Mouse (Mus musculus) hindbrain, embryonic 13.5 days (tissue): Measurements from ENCODE around the gene Olfr1416. TPM values are rescaled to one million over a fixed set of nuclear protein-coding genes. Genes with fewer than 3 reads are reported as not detected.
"Not testable (repeated sequence)": the region's sequence is repeated elsewhere in the genome, so short reads cannot be mapped to it uniquely, and the experiment has no call there.

Source experiments
- ATAC-seq: fragments of 200-750 bp; cut with Nextera tagmentation; 2 replicates; pipeline ENCODE4 v1.8.0; 2017; ENCODE audit warnings: moderate TSS enrichment; ENCODE audit not compliant: low FRiP score
- H3K27ac ChIP-seq: fragments of 300-500 bp; sonication (generic); 2 replicates; pipeline ENCODE4 v1.5.1; 2015; ENCODE audit warnings: inconsistent platforms, mild to moderate bottlenecking, moderate library complexity
- H3K27me3 ChIP-seq: fragments of 300-500 bp; sonication (generic); 2 replicates; pipeline ENCODE4 v1.6.1; 2015; ENCODE audit warnings: mild to moderate bottlenecking, inconsistent platforms
- H3K36me3 ChIP-seq: fragments of 300-500 bp; sonication (generic); 2 replicates; pipeline ENCODE4 v1.6.1; 2015; ENCODE audit warnings: mild to moderate bottlenecking, inconsistent platforms
- H3K4me1 ChIP-seq: fragments of 300-500 bp; sonication (generic); replicated peaks from 2 replicates; pipeline ENCODE4 v1.6.1; 2015; ENCODE audit warnings: inconsistent platforms
- H3K4me2 ChIP-seq: fragments of 300-500 bp; sonication (generic); 2 replicates; pipeline ENCODE4 v1.6.1; 2015; ENCODE audit warnings: inconsistent platforms, mild to moderate bottlenecking, moderate library complexity
- H3K4me3 ChIP-seq: fragments of 300-500 bp; sonication (generic); 2 replicates; pipeline ENCODE4 v1.5.1; 2015; ENCODE audit warnings: mild to moderate bottlenecking, inconsistent platforms
- H3K9ac ChIP-seq: fragments of 300-500 bp; sonication (generic); 2 replicates; pipeline ENCODE4 v1.6.1; 2015; ENCODE audit warnings: mild to moderate bottlenecking, inconsistent platforms
- H3K9me3 ChIP-seq: fragments of 300-500 bp; sonication (generic); 2 replicates; pipeline ENCODE4 v1.6.1; 2016; ENCODE audit warnings: inconsistent platforms
- WGBS: fragments of 180-500 bp; shearing (Covaris S2); methylation state at CpG from one replicate; pipeline ENCODE4 v1.1.7; 2015; 5-methylcytosine and 5-hydroxymethylcytosine counted together
- polyA plus RNA-seq: library from polyadenylated mRNA; unstranded; fragments of >200 nt; fragmentation: Nextera tagmentation; extraction: Ambion mirVana; gene quantifications from 2 replicates; pipeline ENCODE4 v1.2.1, GENCODE M21; 2015

The Olfr1416 gene
- polyA plus RNA-seq, result not detected in 2 replicates

GRCm38 (mm10) chr1:92485013-92485412 lies at the start of gene Olfr1416:
Gene Olfr1416, minus strand, starts transcription at chr1:92485113.
- no peaks in the 10 kb centered on the region for H3K36me3 ChIP-seq
- H3K27me3 ChIP-seq, result 0 out of 2 replicates have a peak, but pooled peaks cover 3% of the 10 kb centered on the region
- no peak for ATAC-seq
- no peaks in the 10 kb centered on the region for H3K4me1 ChIP-seq
- no peak within 1 kb of the TSS for H3K4me3 ChIP-seq
- no peak within 1 kb of the TSS for H3K9ac ChIP-seq
- no peak within 1 kb of the TSS for H3K4me2 ChIP-seq
- no peak within 1 kb of the TSS for H3K27ac ChIP-seq
- H3K9me3 ChIP-seq, result 0 out of 2 replicates have a peak, but pooled peaks cover 9% of the 10 kb centered on the region

- Histone ChIP-seq H3K9me3 (no peaks in the 10 kb centered on the region), H3K9ac (no peak overlapping the region), H3K4me2 (no peak overlapping the region), H3K4me3 (no peak overlapping the region), H3K27me3 (peaks cover 4% of the 10 kb centered on the region; the same call in 1 of the 2 replicates), H3K4me1 (peaks cover 4% of the 10 kb centered on the region; the same call in 1 of the 2 replicates), H3K36me3 (no peaks in the 10 kb centered on the region), H3K27ac (no peak overlapping the region)
- 91% methylated on average over 3 of the region's 3 CpGs for WGBS
- ATAC-seq, result no peak
Measured at GRCm38 (mm10) chr1:92523764-92524163, 38.9 kb upstream of the Olfr1416 start.

GRCm38 (mm10) chr1:92521376-92521775 lies 36.5 kb upstream of the Olfr1416 start:
- Histone ChIP-seq H3K4me2 (peak overlapping the region; percentile 34), H3K4me1 (peaks cover 4% of the 10 kb centered on the region; the same call in 1 of the 2 replicates), H3K9ac (no peak overlapping the region), H3K9me3 (no peaks in the 10 kb centered on the region), H3K36me3 (no peaks in the 10 kb centered on the region), H3K27me3 (peaks cover 8% of the 10 kb centered on the region), H3K4me3 (no peak overlapping the region), H3K27ac (no peak overlapping the region)
- 19% methylated on average over 10 of the region's 10 CpGs for WGBS
- ATAC-seq, result 0 out of 2 replicates have a peak, but pooled peaks have one; percentile 49

GRCm38 (mm10) chr1:92519046-92519445 lies 34.1 kb upstream of the Olfr1416 start:
- H3K36me3 ChIP-seq, result no peaks in the 10 kb centered on the region
- no peak for ATAC-seq
- no peak overlapping the region for H3K9ac ChIP-seq
- no peak overlapping the region for H3K4me2 ChIP-seq
- peaks cover 8% of the 10 kb centered on the region for H3K27me3 ChIP-seq
- 88% methylated on average over 6 of the region's 6 CpGs for WGBS
- H3K27ac ChIP-seq, result no peak overlapping the region
- H3K4me1 ChIP-seq, result peaks cover 4% of the 10 kb centered on the region; the same call in 1 of the 2 replicates
- H3K9me3 ChIP-seq, result no peaks in the 10 kb centered on the region
- H3K4me3 ChIP-seq, result no peak overlapping the region

- peaks cover 8% of the 10 kb centered on the region for H3K27me3 ChIP-seq
- peaks cover 4% of the 10 kb centered on the region; the same call in 1 of the 2 replicates for H3K4me1 ChIP-seq
- H3K4me2 ChIP-seq, result no peak within 1 kb of the TSS
- H3K36me3 ChIP-seq, result no peaks in the 10 kb centered on the region
- H3K9ac ChIP-seq, result no peak within 1 kb of the TSS
- ATAC-seq, result no peak
- H3K27ac ChIP-seq, result no peak within 1 kb of the TSS
- H3K4me3 ChIP-seq, result no peak within 1 kb of the TSS
- WGBS, result 81% methylated on average over 3 of the region's 3 CpGs
- H3K9me3 ChIP-seq, result no peaks in the 10 kb centered on the region
Measured at GRCm38 (mm10) chr1:92518561-92518960, 33.6 kb upstream of the Olfr1416 start, which contains the start of gene Olfr1414. Gene Olfr1414, minus strand, starts transcription at chr1:92518661.

- peaks cover 8% of the 10 kb centered on the region for H3K27me3 ChIP-seq
- no peaks in the 10 kb centered on the region for H3K36me3 ChIP-seq
- H3K4me3 ChIP-seq, result no peak overlapping the region
- no peaks in the 10 kb centered on the region for H3K9me3 ChIP-seq
- H3K9ac ChIP-seq, result no peak overlapping the region
- ATAC-seq, result no peak
- H3K4me1 ChIP-seq, result no peaks in the 10 kb centered on the region
- H3K4me2 ChIP-seq, result no peak overlapping the region
- H3K27ac ChIP-seq, result no peak overlapping the region
- 87% methylated on average over 11 of the region's 11 CpGs for WGBS
Measured at GRCm38 (mm10) chr1:92515390-92515789, 30.5 kb upstream of the Olfr1416 start.

GRCm38 (mm10) chr1:92511646-92512045 lies 26.7 kb upstream of the Olfr1416 start:
- not testable (repeated sequence) for H3K9me3 ChIP-seq, H3K9ac ChIP-seq, ATAC-seq, H3K4me3 ChIP-seq, H3K36me3 ChIP-seq, H3K27ac ChIP-seq, H3K27me3 ChIP-seq, H3K4me2 ChIP-seq, H3K4me1 ChIP-seq
- WGBS, result 92% methylated on average over 5 of the region's 5 CpGs

GRCm38 (mm10) chr1:92496001-92496400 lies 11.1 kb upstream of the Olfr1416 start, which contains the start of gene Olfr1415:
Gene Olfr1415, minus strand, starts transcription at chr1:92496101.
- H3K4me1 ChIP-seq, result no peaks in the 10 kb centered on the region
- H3K27me3 ChIP-seq, result no peaks in the 10 kb centered on the region
- no peaks in the 10 kb centered on the region for H3K36me3 ChIP-seq
- H3K4me2 ChIP-seq, result no peak within 1 kb of the TSS
- peaks cover 4% of the 10 kb centered on the region; the same call in 1 of the 2 replicates for H3K9me3 ChIP-seq
- WGBS, result 81% methylated on average over 2 of the region's 2 CpGs
- H3K4me3 ChIP-seq, result no peak within 1 kb of the TSS
- H3K27ac ChIP-seq, result no peak within 1 kb of the TSS
- H3K9ac ChIP-seq, result no peak within 1 kb of the TSS
- no peak for ATAC-seq

- peaks cover 18% of the 10 kb centered on the region for H3K4me1 ChIP-seq
- H3K4me2 ChIP-seq, result peak overlapping the region; percentile 90
- peak overlapping the region; percentile 35; the same call in 1 of the 2 replicates for H3K27ac ChIP-seq
- ATAC-seq, result peak; percentile 73; the same call in 1 of the 2 replicates
- WGBS, result 6% methylated on average over 10 of the region's 10 CpGs
- no peaks in the 10 kb centered on the region for H3K9me3 ChIP-seq
- peaks cover 4% of the 10 kb centered on the region; the same call in 1 of the 2 replicates for H3K27me3 ChIP-seq
- peak overlapping the region; percentile 73 for H3K9ac ChIP-seq
- peak overlapping the region; percentile 98 for H3K4me3 ChIP-seq
- peaks cover 18% of the 10 kb centered on the region for H3K36me3 ChIP-seq
Measured at GRCm38 (mm10) chr1:92474066-92474578, 10.8 kb downstream of the Olfr1416 start.

- Histone ChIP-seq H3K4me1 (peaks cover 18% of the 10 kb centered on the region), H3K27ac (peak within 1 kb of the TSS; percentile 85), H3K4me2 (peak within 1 kb of the TSS; percentile 90), H3K4me3 (peak within 1 kb of the TSS; percentile 98), H3K9me3 (no peaks in the 10 kb centered on the region), H3K27me3 (peaks cover 4% of the 10 kb centered on the region; the same call in 1 of the 2 replicates), H3K36me3 (peaks cover 26% of the 10 kb centered on the region), H3K9ac (peak within 1 kb of the TSS; percentile 96)
- peak; percentile 93 for ATAC-seq
- 1% methylated on average over 67 of the region's 67 CpGs for WGBS
Measured at GRCm38 (mm10) chr1:92473165-92474041, 11.5 kb downstream of the Olfr1416 start, which contains the start of gene Ndufa10. Gene Ndufa10, minus strand, starts transcription at chr1:92473860.

GRCm38 (mm10) chr1:92468891-92469290 lies 16.0 kb downstream of the Olfr1416 start:
- Histone ChIP-seq H3K4me1 (peaks cover 13% of the 10 kb centered on the region), H3K27ac (no peak overlapping the region), H3K4me2 (no peak overlapping the region), H3K9me3 (no peaks in the 10 kb centered on the region), H3K9ac (no peak overlapping the region), H3K27me3 (no peaks in the 10 kb centered on the region), H3K4me3 (no peak overlapping the region), H3K36me3 (peaks cover 71% of the 10 kb centered on the region)
- no peak for ATAC-seq
- WGBS, result 90% methylated on average over 4 of the region's 4 CpGs

- Histone ChIP-seq H3K9me3 (no peaks in the 10 kb centered on the region), H3K4me3 (no peak overlapping the region), H3K4me2 (no peak overlapping the region), H3K27me3 (no peaks in the 10 kb centered on the region), H3K36me3 (peaks cover 91% of the 10 kb centered on the region), H3K27ac (no peak overlapping the region), H3K4me1 (no peaks in the 10 kb centered on the region), H3K9ac (no peak overlapping the region)
- no peak for ATAC-seq
- 96% methylated on average over 6 of the region's 6 CpGs for WGBS
Measured at GRCm38 (mm10) chr1:92458416-92458815, 26.5 kb downstream of the Olfr1416 start.
